Mouse (Mus musculus) heart, adult 2 months (tissue): ENCODE results near the gene Mphosph9.

ENCODE experiments used
- CTCF ChIP-seq: fragments of 200-600 bp; IDR thresholded peaks from 2 replicates; pipeline ENCODE4 v1.8.1; 2022; ENCODE audit warnings: antibody characterized with exemption, mild to moderate bottlenecking, moderate library complexity
- EP300 ChIP-seq: fragments of 200-500 bp; IDR thresholded peaks from 2 replicates; pipeline ENCODE4 v1.6.1; 2011; ENCODE audit warnings: low read depth, low read length, control low read depth; ENCODE audit not compliant: insufficient read depth

- TF ChIP-seq EP300 (no peak), CTCF (no peak)
Observed at GRCm38 (mm10) chr5:124251070-124251469, 76.7 kb downstream of the Mphosph9 start.
